Mouse (Mus musculus): ENCODE data around the gene Tdp1.

Gene Tdp1

GRCm38 (mm10) chr12:100001246-100001645, 116.9 kb downstream of the Tdp1 start:
- DNase-seq: no peak

- no peak for DNase-seq
Observed at GRCm38 (mm10) chr12:100001910-100002309, 117.6 kb downstream of the Tdp1 start.

DNA sequence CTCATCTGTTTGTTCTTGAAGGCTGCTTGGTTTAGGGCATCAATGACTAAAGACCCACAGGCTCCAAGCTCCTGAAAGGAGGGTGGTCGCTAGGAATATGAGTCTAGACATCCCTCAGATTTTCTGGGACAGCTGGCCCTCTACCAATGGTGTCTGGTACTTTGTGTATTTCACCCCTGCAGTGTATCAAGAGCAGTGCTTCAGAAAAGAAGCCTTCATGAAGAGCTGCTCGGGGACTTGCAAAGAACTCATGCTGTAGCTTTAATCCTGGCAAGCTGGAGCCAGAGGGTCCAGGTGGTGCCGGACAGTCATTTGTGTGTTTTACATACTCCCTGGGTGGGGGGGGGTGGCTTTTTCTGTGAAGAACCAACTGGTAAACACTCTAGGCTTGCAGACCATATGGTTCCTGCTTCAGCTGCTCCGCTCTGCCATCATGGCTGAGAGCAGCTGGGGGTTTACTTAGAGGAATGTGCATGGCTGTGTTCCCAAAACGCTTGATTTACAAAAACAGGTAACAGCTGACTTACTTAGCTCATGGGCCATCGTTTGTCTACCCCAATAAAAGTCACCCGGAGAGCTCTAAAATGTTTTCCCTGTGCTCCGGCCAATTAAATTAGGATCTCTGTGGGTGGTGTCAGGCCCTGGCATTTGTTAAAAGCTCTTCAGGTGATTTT, 118.7 kb downstream of the Tdp1 start:
- peak; percentile 23 for DNase-seq
